Mouse (Mus musculus) retina, postnatal 7 days (tissue): ENCODE measurements around the gene Wdr77.
"Not testable (repeated sequence)": the region's sequence is repeated elsewhere in the genome, so short reads cannot be mapped to it uniquely, and the experiment has no call there.

Experiments used
- DNase-seq: peaks from one replicate; pipeline ENCODE4 v3.0.0-alpha.2; 2012; ENCODE audit warnings: low read depth, low spot score

The Wdr77 gene

DNA sequence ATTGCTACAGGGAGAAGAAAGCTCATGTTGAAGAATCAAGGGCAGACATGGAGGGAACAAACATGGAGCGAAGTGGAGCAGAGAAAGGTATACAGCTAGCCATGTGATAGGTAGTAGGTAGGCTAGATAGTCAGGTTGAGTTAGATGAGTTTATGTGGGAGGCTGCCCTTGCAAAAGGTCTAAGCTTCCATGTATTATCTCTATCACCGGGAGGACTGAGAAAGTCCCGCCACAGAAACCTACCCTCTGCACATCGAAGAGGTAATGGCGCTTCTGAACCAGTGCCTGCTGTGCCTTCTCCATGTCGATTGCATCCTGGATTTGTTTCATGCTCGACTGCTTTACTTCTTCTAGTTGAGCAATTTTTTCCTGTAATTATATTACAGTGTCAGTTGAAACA lies 7.8 kb upstream of the Wdr77 start:
- no peak for DNase-seq

DNA sequence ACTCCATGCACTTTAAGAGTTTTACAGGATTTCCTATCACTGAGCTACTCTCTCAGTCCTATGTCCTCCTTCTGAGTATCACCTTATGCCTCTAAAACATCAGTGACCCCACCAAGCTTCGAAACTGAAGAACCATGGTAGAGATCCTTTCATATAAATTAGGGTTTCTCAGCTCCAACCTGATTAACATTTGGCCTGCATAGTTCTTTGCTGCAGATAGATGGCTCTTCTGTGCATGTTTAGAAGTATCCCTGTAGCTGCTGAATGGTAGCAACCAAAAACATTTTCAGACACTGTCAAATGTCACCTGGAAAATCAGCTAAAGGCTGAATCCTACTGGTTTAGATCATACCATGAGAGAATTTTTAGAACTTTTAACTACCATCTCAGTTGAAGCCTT lies 1.9 kb upstream of the Wdr77 start:
- no peak for DNase-seq

DNA sequence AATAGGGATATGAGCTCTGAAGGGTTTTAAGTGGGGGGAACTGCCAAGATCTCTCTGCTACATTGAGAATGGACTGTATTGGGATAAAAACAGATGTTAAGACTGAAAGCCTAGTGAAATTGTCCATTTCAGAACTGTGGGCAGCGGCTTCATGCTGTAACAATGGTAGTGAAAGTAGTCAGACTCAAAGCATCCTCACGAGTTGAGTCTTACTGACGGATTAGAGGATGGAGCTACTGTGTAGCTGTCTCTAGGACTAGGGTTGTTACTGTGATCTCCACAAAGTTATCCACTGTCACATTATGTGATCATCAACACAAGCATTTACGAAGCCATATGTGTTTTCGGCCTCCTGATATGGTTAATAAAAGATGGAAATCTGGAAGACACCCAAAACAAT lies 965 bp upstream of the Wdr77 start:
- DNase-seq = no peak

DNA sequence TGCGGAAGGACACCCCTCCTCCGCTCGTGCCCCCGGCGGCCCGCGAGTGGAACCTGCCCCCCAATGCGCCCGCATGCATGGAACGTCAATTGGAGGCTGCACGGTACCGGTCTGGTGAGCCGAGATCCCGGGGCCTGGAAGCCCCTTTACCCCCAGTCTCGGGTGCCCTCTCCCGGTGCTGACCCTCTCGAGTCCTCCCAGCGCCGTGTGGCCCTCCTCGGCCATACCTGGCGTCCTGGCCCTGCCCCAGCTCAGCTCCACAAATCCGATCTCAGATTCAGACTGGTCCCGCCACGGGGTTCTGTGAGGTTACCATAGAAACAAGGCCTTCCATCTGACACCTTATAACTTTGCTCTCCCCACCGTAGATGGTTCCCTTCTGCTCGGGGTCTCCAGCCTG lies 416 bp downstream of the Wdr77 start:
- no peak for DNase-seq

DNA sequence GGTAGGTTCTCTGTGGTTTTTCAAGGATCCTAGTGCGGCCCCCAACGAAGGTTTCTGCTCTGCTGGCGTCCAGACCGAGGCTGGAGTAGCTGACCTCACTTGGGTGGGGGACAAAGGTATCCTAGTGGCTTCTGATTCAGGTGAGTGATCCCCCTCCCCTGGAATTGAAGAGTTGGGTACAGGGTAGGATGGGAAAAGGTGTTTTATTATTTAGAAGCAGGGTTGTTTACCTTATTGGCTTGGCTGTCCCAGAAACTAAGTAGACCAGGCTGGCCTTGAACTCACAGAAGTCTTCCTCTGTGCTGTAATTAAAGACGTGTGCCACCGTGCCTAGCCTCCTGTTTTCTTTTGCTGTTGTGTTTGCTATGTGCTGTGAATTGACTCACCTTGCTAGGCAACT lies 830 bp downstream of the Wdr77 start, which contains the start of gene Atp5f1:
Gene Atp5f1, minus strand, starts transcription at position 101 of the 400 bp plus-strand sequence.
- no peak for DNase-seq

DNA sequence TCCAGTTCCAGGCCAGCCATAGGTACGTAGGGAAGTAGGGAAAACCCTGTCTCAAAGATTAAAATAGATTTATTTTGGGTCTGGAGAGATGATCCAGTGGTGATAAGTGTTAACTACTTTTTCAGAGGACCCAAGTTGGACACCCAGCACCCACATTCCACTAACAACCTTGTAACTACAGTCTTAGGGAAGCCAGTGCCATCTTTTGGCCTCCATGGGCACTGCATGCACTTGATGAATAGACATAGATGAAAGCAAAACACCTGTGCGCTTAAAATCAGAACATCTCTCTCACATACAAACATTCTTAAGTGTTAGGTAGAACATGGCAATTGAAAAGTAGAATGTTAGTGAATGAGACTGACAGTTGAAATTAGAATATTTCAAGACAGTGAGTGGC lies 1.5 kb downstream of the Wdr77 start:
- no peak for DNase-seq

DNA sequence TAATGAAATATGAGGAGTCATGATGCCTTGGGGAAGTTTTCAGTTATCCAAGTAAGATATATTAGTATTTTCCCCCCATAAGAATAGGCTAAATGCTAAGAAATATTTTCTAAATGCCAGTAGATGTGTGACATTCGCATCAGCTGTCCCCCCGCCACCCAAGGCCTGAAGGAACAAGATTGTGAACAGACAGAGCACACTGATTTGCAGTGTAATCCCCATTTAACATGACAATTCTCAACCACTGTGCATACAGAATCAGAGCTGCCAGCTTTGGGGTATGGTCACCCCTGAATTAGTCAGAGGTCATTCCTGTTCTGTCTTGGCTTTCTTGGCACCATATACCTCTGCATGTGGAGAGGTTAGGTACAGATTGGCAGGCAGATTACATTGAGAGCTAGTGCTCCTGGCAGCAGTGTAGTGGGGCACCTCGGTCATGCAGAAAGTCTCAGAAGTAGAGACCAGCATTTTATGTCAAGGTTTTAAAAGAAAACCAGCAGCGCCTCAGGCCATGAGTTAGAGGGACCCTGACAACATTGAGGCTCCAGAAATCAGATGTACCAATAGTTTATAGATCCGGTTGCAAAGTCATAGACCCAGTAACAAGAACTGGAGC lies 12.8 kb downstream of the Wdr77 start:
- DNase-seq = no peak

DNA sequence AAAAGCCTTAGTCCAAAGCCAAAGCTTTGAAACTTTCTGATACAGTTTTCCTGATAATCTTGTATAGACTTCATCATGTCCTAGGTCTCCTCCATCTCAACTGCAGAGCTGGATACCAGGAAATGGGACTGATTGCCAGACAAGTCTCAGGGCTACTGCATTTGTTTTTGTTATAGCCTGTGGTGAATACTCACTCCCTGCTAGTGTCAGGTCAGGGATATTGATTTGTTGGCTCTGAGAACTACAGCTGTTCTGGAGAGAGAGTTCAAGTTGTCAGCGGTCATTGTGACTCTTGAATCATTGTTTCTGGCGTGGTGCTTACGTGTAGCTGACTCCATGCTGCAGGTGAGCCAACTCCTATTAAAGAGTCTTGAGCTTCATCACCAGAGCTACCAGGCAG lies 14.2 kb downstream of the Wdr77 start, which contains the start of gene Ovgp1:
Gene Ovgp1, plus strand, starts transcription at position 301 of the 400 bp plus-strand sequence.
- DNase-seq = no peak

DNA sequence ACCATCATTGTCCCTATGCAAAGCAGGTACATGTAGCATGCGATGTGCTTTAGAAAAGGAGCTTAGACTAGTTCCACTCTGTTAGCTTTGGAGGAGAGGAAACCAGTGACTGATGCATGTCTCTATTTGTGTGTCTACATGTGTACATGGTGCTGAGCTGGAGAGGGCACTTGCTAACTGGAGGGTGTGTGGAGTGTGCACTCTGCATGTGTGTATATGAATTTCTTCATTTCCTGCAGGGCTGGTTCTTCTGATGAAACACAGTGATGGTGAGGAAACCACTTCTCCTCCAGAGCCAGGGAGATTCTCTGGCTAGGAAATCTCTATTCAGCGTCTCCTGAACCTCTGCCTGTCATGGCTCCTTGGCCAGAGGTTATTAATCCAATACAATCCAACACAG lies 15.0 kb downstream of the Wdr77 start:
- no peak for DNase-seq

DNA sequence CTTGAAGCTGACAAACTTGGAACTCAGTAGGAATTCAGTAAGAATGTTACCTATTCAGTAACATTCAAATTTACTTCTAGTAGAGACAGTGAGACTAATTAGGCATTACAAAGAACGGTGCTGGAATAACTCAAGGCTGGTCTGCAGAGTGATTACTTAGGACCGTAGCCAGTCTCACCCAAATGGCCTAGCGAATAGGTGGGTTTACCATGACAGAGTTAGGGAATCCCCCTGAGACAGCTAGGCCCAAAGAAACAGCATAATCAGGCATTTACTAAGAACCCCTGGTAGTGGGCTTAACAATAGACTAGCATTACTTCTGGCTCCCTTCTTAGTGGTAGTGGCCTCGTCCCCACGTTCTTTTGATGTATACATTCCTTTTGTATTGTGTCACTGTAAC lies 30.4 kb downstream of the Wdr77 start:
- not testable (repeated sequence) for DNase-seq

DNA sequence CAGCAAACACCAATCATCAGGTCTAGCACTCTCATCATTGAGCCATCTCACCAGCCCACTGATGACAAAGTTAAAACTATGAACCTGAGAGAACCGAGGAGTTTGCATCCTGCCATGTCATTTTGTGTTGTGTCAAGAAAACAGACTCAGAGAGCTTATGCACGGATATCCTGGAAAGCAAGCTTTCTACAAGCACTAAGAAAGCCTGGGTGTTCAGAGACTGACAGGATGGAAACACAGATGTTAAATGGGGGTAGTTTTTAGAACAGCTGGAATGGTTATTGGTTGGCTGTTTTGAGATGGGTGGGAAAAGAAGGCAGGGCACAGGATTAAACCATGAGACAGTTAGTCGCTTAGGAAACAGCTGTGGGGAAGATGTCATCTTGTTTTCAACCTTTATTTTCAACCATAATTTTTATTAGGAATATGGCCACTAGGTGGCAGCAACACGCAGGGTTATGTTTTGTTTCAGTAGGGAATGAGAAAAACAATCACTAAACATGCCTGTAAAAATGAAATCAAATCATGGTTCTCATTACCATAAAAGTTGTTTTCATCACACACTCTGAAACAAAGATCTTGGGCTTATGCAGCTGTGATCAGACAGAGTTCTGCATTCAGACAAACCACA lies 32.6 kb downstream of the Wdr77 start:
- peak; percentile 40 for DNase-seq

DNA sequence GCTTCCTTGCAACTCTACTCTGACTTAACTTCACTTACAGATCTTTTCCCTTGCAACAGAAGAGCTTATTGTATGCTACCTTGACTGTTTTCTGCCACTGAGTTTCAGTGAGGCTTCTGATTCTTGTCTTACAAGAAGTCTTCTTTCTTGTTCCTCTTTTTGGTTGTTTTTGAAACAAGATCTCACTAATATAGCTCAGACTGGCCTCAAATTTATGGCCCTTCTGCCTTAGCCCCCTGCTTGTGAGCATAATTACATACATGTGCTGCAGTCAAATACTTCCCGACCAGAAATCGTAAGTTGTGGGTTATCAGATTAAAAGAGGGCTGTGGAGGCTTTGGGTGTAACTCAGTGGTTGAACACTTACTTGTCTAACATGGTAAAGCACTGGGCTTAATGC lies 35.6 kb downstream of the Wdr77 start:
- no peak for DNase-seq

DNA sequence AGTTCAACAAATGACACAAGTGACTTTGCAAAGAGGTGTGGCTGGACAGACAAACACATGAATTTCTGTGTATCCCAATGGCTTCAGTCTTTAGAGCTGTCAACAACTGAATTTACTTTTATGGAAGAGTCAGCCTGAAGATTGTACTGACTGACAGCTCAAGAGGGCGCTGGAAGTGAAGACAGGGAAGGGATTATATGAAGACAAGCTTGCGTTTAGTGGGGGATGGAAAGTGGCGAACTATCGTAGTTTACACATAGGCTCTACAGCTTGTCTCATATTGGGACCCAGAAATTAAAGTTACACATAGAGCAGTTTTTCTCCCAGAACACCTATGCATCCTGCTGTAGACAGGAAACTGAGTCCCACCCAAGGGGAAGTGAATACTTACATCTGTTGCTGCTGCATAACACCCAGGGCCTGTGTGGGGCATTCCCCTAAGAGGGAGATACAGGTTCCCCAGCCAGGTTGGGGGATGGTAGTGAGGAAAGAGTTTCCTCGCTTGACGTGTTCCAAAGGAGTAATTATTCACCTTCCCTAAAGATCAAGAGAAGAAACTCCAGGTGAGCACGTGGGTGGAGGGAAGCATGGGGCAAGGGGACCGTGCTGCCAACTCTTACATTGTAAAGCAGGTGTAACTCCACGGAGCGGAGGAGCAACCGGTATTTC lies 41.7 kb downstream of the Wdr77 start:
- DNase-seq = no peak

DNA sequence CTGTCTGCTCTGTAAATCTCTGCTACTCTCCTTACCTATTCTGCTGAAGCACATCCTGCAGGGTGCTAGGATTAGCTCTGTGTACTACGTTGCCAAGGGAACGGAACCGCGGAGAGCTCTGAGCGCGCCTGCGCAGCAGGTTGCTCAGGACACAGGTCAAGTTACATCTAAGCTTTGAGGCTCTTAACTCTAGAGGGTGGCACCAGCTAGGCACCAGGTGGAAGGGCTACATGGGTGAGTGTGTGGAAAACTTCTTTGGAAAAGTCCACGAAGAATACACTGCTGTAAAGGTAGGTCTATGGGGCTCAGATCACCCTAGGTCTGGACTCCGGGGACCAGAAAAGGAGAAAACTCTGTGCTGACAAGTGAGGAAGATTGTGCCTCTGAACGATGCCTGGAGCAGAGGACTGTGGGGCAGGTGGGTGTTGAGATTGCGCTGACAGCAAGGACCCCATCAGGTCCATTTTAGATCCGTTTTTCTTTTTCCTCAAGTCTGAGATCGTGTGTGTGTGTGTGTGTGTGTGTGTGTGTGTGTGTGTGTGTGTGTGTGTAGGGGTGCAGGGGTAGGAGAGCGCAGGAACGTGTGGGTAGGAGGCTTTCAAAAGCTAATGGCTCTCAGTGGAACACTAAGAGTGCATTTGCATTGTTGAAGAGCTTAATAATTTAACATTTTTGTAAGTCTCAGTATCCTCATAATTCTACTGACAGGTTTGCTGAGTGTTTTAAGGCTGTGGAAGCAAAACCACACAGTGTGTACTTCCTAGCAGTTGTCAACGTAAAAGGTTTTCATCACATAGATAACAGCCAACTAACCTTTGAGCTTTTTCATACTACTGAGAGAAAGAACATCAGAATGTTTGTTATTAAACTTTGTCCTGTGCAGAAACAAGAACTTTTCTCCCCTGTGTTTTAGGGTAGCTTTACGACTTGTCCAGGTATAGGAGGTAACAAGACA lies 42.5 kb downstream of the Wdr77 start:
- DNase-seq = peak; percentile 43

DNA sequence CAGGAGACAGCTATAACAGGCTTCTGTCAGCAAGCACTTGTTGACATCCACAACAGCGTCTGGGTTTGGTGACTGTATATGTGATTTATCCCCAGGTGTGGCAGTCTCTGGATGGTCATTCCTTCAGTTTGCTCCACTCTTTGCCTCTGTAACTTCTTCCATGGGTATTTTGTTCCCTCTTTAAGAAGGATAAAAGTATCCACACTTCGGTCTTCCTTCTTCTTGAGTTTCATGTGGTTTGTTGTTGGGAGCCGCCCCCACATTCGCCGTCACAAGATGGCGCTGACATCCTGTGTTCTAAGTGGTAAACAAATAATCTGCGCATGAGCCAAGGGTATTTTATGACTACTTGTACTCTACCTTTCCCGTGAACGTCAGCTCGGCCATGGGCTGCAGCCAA lies 44.2 kb downstream of the Wdr77 start:
- DNase-seq = not testable (repeated sequence)

DNA sequence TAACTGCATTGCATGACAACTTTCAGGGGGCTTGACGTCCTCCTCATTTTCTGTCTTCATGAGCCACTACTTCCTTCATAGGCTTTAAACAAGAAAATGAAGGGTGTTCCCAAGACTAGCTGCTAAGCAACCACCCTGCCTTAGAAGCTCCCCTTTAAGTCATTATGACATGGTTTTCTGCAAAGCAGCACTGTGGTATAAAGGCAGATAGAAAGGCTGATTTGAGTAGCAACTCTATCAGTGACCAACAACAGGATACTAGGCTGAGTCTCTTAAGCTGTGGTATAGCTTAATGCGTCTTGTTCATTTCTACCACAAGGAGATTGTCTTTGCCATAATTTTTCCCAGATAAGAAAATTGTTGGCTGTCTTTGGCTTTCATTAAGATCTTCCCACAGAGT lies 55.4 kb downstream of the Wdr77 start, which contains the start of gene Pifo:
Gene Pifo, minus strand, starts transcription at position 101 of the 400 bp plus-strand sequence.
- DNase-seq = no peak
